Mouse (Mus musculus) ES-Bruce4 (cell line): ENCODE measurements around the gene Pipox.

Source experiments
- CTCF ChIP-seq: IDR thresholded peaks from one replicate; pipeline ENCODE4 v1.8.1; 2011; ENCODE audit warnings: low read depth, low read length
- EP300 ChIP-seq: IDR thresholded peaks from 2 replicates; pipeline ENCODE4 v1.6.1; 2011; ENCODE audit warnings: low read depth, low read length; ENCODE audit not compliant: insufficient read depth
- POLR2A ChIP-seq: IDR thresholded peaks from one replicate; pipeline ENCODE4 v1.8.1; 2011; ENCODE audit warnings: low read length; ENCODE audit not compliant: insufficient read depth

DNA sequence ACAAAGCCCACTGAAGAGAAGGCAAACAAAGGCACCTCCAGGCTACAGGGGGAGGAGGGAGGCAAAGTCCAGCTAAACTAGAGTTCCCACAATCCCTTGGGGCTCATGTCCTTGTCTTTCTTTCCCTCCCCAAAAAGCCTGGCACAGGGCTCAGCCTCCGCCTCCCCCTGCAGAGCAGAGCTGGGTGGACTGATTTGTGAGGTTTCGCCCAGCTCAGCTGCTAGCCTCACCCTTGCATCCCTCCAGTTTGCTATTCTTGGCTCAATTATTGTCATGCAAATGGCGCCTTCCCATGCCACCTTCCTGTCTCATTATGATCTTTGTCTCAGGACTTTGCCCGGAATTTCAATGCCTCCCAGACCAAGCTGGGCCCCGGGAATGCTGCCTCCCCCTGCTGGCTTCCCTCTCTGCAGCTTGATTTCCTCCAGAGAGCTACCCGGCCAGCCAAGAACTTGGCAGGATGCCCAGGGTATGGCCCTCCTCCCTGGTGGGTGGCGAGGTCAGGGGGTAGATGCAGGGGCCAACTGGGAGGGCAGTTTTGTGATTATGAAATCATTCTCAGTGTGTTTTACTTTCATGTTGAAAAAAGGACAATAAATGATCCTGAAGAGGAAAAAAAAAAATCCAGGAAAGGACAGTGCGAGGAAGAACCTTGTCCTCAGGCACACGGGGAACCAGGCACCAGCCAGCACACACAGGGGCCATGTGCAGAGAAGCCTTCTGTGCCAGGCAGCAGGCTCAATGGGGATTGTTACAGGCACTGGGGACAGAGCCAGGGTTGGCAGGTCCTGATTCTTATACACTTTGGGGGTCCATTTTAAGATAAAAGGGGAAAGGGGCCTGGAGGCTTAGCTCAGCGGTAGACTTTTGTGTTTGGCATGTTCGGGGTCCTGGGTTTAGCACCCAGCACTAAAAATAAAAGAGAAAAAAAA is at the start of gene Pipox:
- TF ChIP-seq CTCF (peak; percentile 49), POLR2A (no peak), EP300 (peak; percentile 99)
